Mouse (Mus musculus) limb, embryonic 11.5 days (tissue): ENCODE data around the gene Nrf1. TPM values are rescaled to one million over a fixed set of nuclear protein-coding genes. Genes with fewer than 3 reads are reported as not detected.

Experiments used
- ATAC-seq: fragments of 200-750 bp; cut with Nextera tagmentation; 2 replicates; pipeline ENCODE4 v1.8.0; 2017; ENCODE audit warnings: low read depth; ENCODE audit not compliant: insufficient number of reproducible peaks, low FRiP score, low TSS enrichment
- DNase-seq: peaks from one replicate; pipeline ENCODE4 v3.0.0-alpha.2; 2015; ENCODE audit warnings: low spot score
- H3K27ac ChIP-seq: fragments of 300-500 bp; sonication (generic); replicated peaks from 2 replicates; pipeline ENCODE4 v1.5.1; 2014; ENCODE audit warnings: low read depth, mild to moderate bottlenecking, low read length
- H3K27me3 ChIP-seq: fragments of 300-500 bp; sonication (generic); 2 replicates; pipeline ENCODE4 v1.6.1; 2014; ENCODE audit warnings: mild to moderate bottlenecking, low read length, mixed read lengths; ENCODE audit not compliant: control insufficient read depth, insufficient read depth
- H3K36me3 ChIP-seq: fragments of 300-500 bp; sonication (generic); 2 replicates; pipeline ENCODE4 v1.6.1; 2014; ENCODE audit warnings: mild to moderate bottlenecking, low read length, moderate library complexity, mixed read lengths; ENCODE audit not compliant: control insufficient read depth, insufficient read depth
- H3K4me1 ChIP-seq: fragments of 300-500 bp; sonication (generic); 2 replicates; pipeline ENCODE4 v1.6.1; 2014; ENCODE audit warnings: low read length, mixed read lengths; ENCODE audit not compliant: control insufficient read depth, insufficient read depth
- H3K4me2 ChIP-seq: fragments of 300-500 bp; sonication (generic); 2 replicates; pipeline ENCODE4 v1.6.1; 2014; ENCODE audit warnings: low read depth, mild to moderate bottlenecking, moderate library complexity; ENCODE audit not compliant: severe bottlenecking
- H3K4me3 ChIP-seq: fragments of 300-500 bp; sonication (generic); 2 replicates; pipeline ENCODE4 v1.5.1; 2014; ENCODE audit warnings: low read depth, low read length
- H3K9ac ChIP-seq: fragments of 300-500 bp; sonication (generic); 2 replicates; pipeline ENCODE4 v1.6.1; 2014; ENCODE audit warnings: mild to moderate bottlenecking, low read length
- H3K9me3 ChIP-seq: fragments of 300-500 bp; sonication (generic); 2 replicates; pipeline ENCODE4 v1.6.1; 2016; ENCODE audit warnings: low read length; ENCODE audit not compliant: control insufficient read depth
- WGBS: fragments of 180-500 bp; shearing (Covaris S2); extraction: QIAGEN DNeasy Blood & Tissue Kit; methylation state at CpG from one replicate; pipeline ENCODE4 v1.1.7; 2014; 5-methylcytosine and 5-hydroxymethylcytosine counted together
- polyA plus RNA-seq: library from polyadenylated mRNA; unstranded; fragments of >200 nt; fragmentation: Nextera tagmentation; extraction: Ambion mirVana; gene quantifications from 2 replicates; pipeline ENCODE4 v1.2.1, GENCODE M21; 2014

The Nrf1 gene
- polyA plus RNA-seq, 1 experiment from 2014 or later, result 80.6 TPM

- ATAC-seq, result no peak; the same call in 1 of the 2 replicates
- H3K4me1 ChIP-seq, result peaks cover 31% of the 10 kb centered on the region
Measured at GRCm38 (mm10) chr6:30175225-30175917, 127.6 kb downstream of the Nrf1 start.

GRCm38 (mm10) chr6:30175918-30176421, 128.2 kb downstream of the Nrf1 start:
- DNase-seq, result peak; percentile 68
- H3K4me1 ChIP-seq, result peaks cover 31% of the 10 kb centered on the region
- under 1% methylated on average over 28 of the region's 28 CpGs for WGBS

More at GRCm38 (mm10) chr6:30175225-30175917, 127.6 kb downstream of the Nrf1 start:
- peak overlapping the region; percentile 33 for H3K4me2 ChIP-seq
- peaks cover 95% of the 10 kb centered on the region for H3K27me3 ChIP-seq
- no peak overlapping the region for H3K9ac ChIP-seq
- H3K4me3 ChIP-seq, result peak overlapping the region; percentile 12; the same call in 1 of the 2 replicates
- WGBS, result under 1% methylated on average over 45 of the region's 45 CpGs
- H3K36me3 ChIP-seq, result no peaks in the 10 kb centered on the region
- DNase-seq, result peak; percentile 58
- no peaks in the 10 kb centered on the region; the same call in 1 of the 2 replicates for H3K9me3 ChIP-seq
- no peak overlapping the region for H3K27ac ChIP-seq

GRCm38 (mm10) chr6:30176496-30176895, 128.7 kb downstream of the Nrf1 start:
- no peaks in the 10 kb centered on the region for H3K36me3 ChIP-seq
- no peak overlapping the region for H3K4me3 ChIP-seq
- peaks cover 93% of the 10 kb centered on the region for H3K27me3 ChIP-seq
- H3K4me1 ChIP-seq, result peaks cover 31% of the 10 kb centered on the region
- peak overlapping the region; percentile 33 for H3K4me2 ChIP-seq
- H3K27ac ChIP-seq, result no peak overlapping the region
- DNase-seq (peak; percentile 47), ATAC-seq (no peak)
- H3K9me3 ChIP-seq, result no peaks in the 10 kb centered on the region; the same call in 1 of the 2 replicates
- 2% methylated on average over 12 of the region's 12 CpGs for WGBS
- no peak overlapping the region for H3K9ac ChIP-seq

More at GRCm38 (mm10) chr6:30175918-30176421, 128.2 kb downstream of the Nrf1 start:
- H3K27ac ChIP-seq, result no peak overlapping the region
- H3K9me3 ChIP-seq, result no peaks in the 10 kb centered on the region; the same call in 1 of the 2 replicates
- no peak overlapping the region for H3K9ac ChIP-seq
- no peaks in the 10 kb centered on the region for H3K36me3 ChIP-seq
- H3K27me3 ChIP-seq, result peaks cover 95% of the 10 kb centered on the region
- H3K4me2 ChIP-seq, result peak overlapping the region; percentile 33
- H3K4me3 ChIP-seq, result peak overlapping the region; percentile 12; the same call in 1 of the 2 replicates
- no peak for ATAC-seq

GRCm38 (mm10) chr6:30177305-30177704, 129.5 kb downstream of the Nrf1 start:
- no peaks in the 10 kb centered on the region for H3K36me3 ChIP-seq
- no peaks in the 10 kb centered on the region; the same call in 1 of the 2 replicates for H3K9me3 ChIP-seq
- no peak overlapping the region for H3K27ac ChIP-seq
- no peak overlapping the region for H3K4me3 ChIP-seq
- DNase-seq (peak; percentile 60), ATAC-seq (no peak)
- 1% methylated on average over 14 of the region's 14 CpGs for WGBS
- H3K27me3 ChIP-seq, result peaks cover 88% of the 10 kb centered on the region
- no peak overlapping the region for H3K4me2 ChIP-seq
- no peak overlapping the region for H3K9ac ChIP-seq
- H3K4me1 ChIP-seq, result peaks cover 31% of the 10 kb centered on the region

- Histone ChIP-seq H3K4me1 (peaks cover 25% of the 10 kb centered on the region), H3K27ac (no peak overlapping the region), H3K27me3 (peaks cover 80% of the 10 kb centered on the region), H3K9ac (no peak overlapping the region), H3K4me2 (no peak overlapping the region), H3K9me3 (no peaks in the 10 kb centered on the region; the same call in 1 of the 2 replicates), H3K4me3 (no peak overlapping the region), H3K36me3 (no peaks in the 10 kb centered on the region)
- DNase-seq, result peak; percentile 48
- WGBS, result under 1% methylated on average over 27 of the region's 27 CpGs
- ATAC-seq, result no peak
Measured at GRCm38 (mm10) chr6:30178023-30178639, 130.3 kb downstream of the Nrf1 start.

- Histone ChIP-seq H3K4me3 (no peak overlapping the region), H3K4me2 (no peak overlapping the region), H3K9me3 (no peaks in the 10 kb centered on the region; the same call in 1 of the 2 replicates), H3K36me3 (no peaks in the 10 kb centered on the region), H3K27ac (no peak overlapping the region), H3K9ac (no peak overlapping the region), H3K4me1 (peaks cover 16% of the 10 kb centered on the region), H3K27me3 (peaks cover 71% of the 10 kb centered on the region)
- DNase-seq (no peak), ATAC-seq (no peak)
- WGBS, result 17% methylated on average over 11 of the region's 11 CpGs
Measured at GRCm38 (mm10) chr6:30179046-30179445, 131.3 kb downstream of the Nrf1 start.

- Histone ChIP-seq H3K9me3 (no peaks in the 10 kb centered on the region; the same call in 1 of the 2 replicates), H3K36me3 (no peaks in the 10 kb centered on the region), H3K9ac (no peak overlapping the region), H3K4me3 (no peak overlapping the region), H3K4me1 (peaks cover 7% of the 10 kb centered on the region), H3K4me2 (no peak overlapping the region), H3K27me3 (peaks cover 58% of the 10 kb centered on the region), H3K27ac (no peak overlapping the region)
- DNase-seq, result no peak
- ATAC-seq, result no peak
- 15% methylated on average over 2 of the region's 2 CpGs for WGBS
Measured at GRCm38 (mm10) chr6:30180321-30180720, 132.5 kb downstream of the Nrf1 start.

- WGBS, result 42% methylated on average over 6 of the region's 6 CpGs
- Histone ChIP-seq H3K9ac (no peak overlapping the region), H3K27me3 (peaks cover 43% of the 10 kb centered on the region), H3K4me1 (0 out of 2 replicates have a peak, but pooled peaks cover 2% of the 10 kb centered on the region), H3K27ac (no peak overlapping the region), H3K9me3 (no peaks in the 10 kb centered on the region), H3K4me2 (no peak overlapping the region), H3K36me3 (no peaks in the 10 kb centered on the region), H3K4me3 (no peak overlapping the region)
- ATAC-seq, result no peak
- no peak for DNase-seq
Measured at GRCm38 (mm10) chr6:30182038-30182437, 134.2 kb downstream of the Nrf1 start.
